Mouse (Mus musculus) central nervous system, embryonic 14 days (tissue): Measurements from ENCODE around the gene 3110001I22Rik. TPM values are rescaled to one million over a fixed set of nuclear protein-coding genes. Genes with fewer than 3 reads are reported as not detected.

Experiments
- polyA plus RNA-seq: library from polyadenylated mRNA; depleted of rRNA; stranded (reverse); fragments of >200 nt; gene quantifications from 2 replicates; pipeline ENCODE4 v1.2.3, GENCODE M21; 2012; rRNA removed

3110001I22Rik gene
- polyA plus RNA-seq = 5.5 and 6.1 TPM in 2 replicates

GRCm38 (mm10) chr16:13671685-13672385 lies at the start of gene 3110001I22Rik, which contains the start of gene Bfar:
Gene 3110001I22Rik (plus strand): TSS chr16:13671929.
Gene Bfar (plus strand): TSS chr16:13671858.

DNA sequence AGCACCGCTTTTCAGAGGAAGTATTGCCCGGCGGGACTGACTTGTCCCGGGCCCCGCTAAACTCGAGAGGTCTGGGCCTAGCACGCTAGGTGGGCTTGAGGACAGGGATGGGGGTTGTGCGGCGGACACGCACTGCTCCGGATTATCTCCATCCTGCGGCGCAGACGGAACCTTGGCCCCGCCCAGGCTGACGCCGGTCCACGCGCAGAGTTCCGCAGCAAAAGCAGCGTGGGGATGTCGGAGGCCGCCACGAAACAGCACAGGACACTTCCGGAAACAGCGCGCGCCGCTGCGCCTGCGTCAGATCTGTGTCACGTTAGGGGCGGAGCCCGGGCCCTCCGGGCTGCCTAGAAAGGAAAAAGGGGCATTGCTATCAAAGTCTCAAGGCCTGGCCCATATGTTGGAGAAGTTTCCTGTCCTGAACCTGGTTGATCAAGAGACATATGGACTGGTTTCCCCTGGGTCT lies 3.8 kb upstream of the 3110001I22Rik start, which contains the start of gene Parn:
Gene Parn (minus strand): TSS at position 293 of the 466 bp plus-strand sequence.

Other genes with a start within 250 kb of the 3110001I22Rik start
- 23.4 and 23.7 TPM in 2 replicates for gene Parn, start 3.8 kb upstream of the 3110001I22Rik start, polyA plus RNA-seq
- gene Bfar, start 71 bp upstream of the 3110001I22Rik start, polyA plus RNA-seq = 44.4 and 50.2 TPM in 2 replicates
- 0.16 and 0.36 TPM in 2 replicates for gene Pla2g10, start 59.1 kb downstream of the 3110001I22Rik start, polyA plus RNA-seq
- 34.9 and 36.6 TPM in 2 replicates for gene Rrn3, start 108.8 kb downstream of the 3110001I22Rik start, polyA plus RNA-seq
- 137 and 146 TPM in 2 replicates for gene Ntan1, start 146.9 kb downstream of the 3110001I22Rik start, polyA plus RNA-seq
- 65.9 and 78.2 TPM in 2 replicates for gene Pdxdc1, start 231.2 kb downstream of the 3110001I22Rik start, polyA plus RNA-seq
- gene Mpv17l, start 231.2 kb downstream of the 3110001I22Rik start, polyA plus RNA-seq = 6.4 and 7.2 TPM in 2 replicates